Mouse (Mus musculus): ENCODE measurements at regions not wholly inside any gene's neighbourhood (a gene's known extent, or its start where the extent isn't known, plus 50 kb on each side); places are given as distances from the start of the nearest gene placed in this dataset.

DNA sequence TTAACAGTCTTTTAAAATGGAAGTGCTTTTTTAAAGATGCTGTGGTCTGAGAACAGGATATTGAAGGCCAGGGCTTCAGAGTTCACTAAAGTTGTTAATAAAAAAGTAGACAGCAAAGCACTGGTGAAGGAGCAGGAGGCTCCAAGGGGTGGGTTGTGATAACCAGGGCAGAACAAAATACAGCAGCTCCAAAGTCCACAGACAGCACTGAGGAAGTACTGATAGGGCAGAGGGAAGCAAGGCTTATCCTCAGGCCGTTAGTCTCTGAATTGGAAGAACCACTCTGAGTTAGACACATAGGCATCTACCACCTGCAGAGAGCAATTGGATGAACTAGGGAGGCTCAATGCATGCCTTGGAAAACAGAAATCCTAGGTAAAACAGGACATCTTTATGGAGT is 62.1 kb downstream of the P2ry1 start:
- 0% methylated on average over 1 of the region's 1 CpGs for WGBS (ENCODE audit: insufficient replicate concordance)
- no peaks in the 10 kb centered on the region for H3K9me3 ChIP-seq (ENCODE audit: control insufficient read depth, low read length)
- H3K4me2 ChIP-seq (ENCODE audit: low read depth) = no peak overlapping the region
- H3K4me1 ChIP-seq (replicated peaks; ENCODE audit: control insufficient read depth in 2 of 2, insufficient read depth in 2 of 2, low read length in 1 of 2) = peaks cover 0 to 6% of the 10 kb centered on the region in 2 experiments; a peak in 1 of 4 replicates
- ATAC-seq (ENCODE audit: insufficient read depth) (peak; percentile 47; the same call in 1 of the 2 replicates), DNase-seq (ENCODE audit: low read depth in 3 of 3, low spot score in 3 of 3) (peak in 1 of 3 experiments; percentile 2)
- no peak overlapping the region for H3K4me3 ChIP-seq (ENCODE audit: insufficient read depth in 1 of 2, low read depth in 2 of 2, low read length in 2 of 2)
- no peak overlapping the region for H3K9ac ChIP-seq (replicated peaks)
- H3K27ac ChIP-seq = no peak overlapping the region
- H3K36me3 ChIP-seq (replicated peaks; ENCODE audit: control insufficient read depth, insufficient read depth, low read depth) = no peaks in the 10 kb centered on the region
- TF ChIP-seq CTCF (IDR thresholded peaks at IDR 0.05; ENCODE audit: low read depth) = no peak
- no peak; the same call in 1 of the 2 replicates for TF ChIP-seq EP300 (IDR thresholded peaks at IDR 0.05; ENCODE audit: low read depth)
- no peaks in the 10 kb centered on the region for H3K27me3 ChIP-seq (ENCODE audit: control insufficient read depth, insufficient read depth, low read length)

- Histone ChIP-seq H3K27me3 (ENCODE audit: control insufficient read depth, insufficient read depth, low read length) (no peaks in the 10 kb centered on the region), H3K27ac (no peak overlapping the region), H3K4me2 (ENCODE audit: low read depth) (no peak overlapping the region), H3K9ac (replicated peaks) (no peak overlapping the region), H3K4me1 (replicated peaks; ENCODE audit: control insufficient read depth in 2 of 2, insufficient read depth in 2 of 2, low read length in 1 of 2) (peaks cover 4 to 13% of the 10 kb centered on the region in 2 experiments), H3K4me3 (ENCODE audit: insufficient read depth in 1 of 2, low read depth in 2 of 2, low read length in 2 of 2) (no peak overlapping the region), H3K36me3 (replicated peaks; ENCODE audit: control insufficient read depth, insufficient read depth, low read depth) (no peaks in the 10 kb centered on the region), H3K9me3 (ENCODE audit: control insufficient read depth, low read length) (no peaks in the 10 kb centered on the region)
- ATAC-seq (ENCODE audit: insufficient read depth) = no peak
- TF ChIP-seq EP300 (IDR thresholded peaks at IDR 0.05; ENCODE audit: low read depth) = no peak
- TF ChIP-seq CTCF (IDR thresholded peaks at IDR 0.05; ENCODE audit: low read depth) = no peak
- 69% methylated on average over 1 of the region's 1 CpGs for WGBS (ENCODE audit: insufficient replicate concordance)
- DNase-seq (ENCODE audit: low read depth in 3 of 3, low spot score in 3 of 3) = no peak
Observed at GRCm38 (mm10) chr3:61067067-61067466, 64.5 kb downstream of the P2ry1 start.

- peaks cover 4 to 13% of the 10 kb centered on the region in 2 experiments for H3K4me1 ChIP-seq (replicated peaks; ENCODE audit: control insufficient read depth in 2 of 2, insufficient read depth in 2 of 2, low read length in 1 of 2)
- no peak overlapping the region for H3K4me2 ChIP-seq (ENCODE audit: low read depth)
- no peak overlapping the region for H3K4me3 ChIP-seq (ENCODE audit: insufficient read depth in 1 of 2, low read depth in 2 of 2, low read length in 2 of 2)
- H3K27ac ChIP-seq = no peak overlapping the region
- no peak for ATAC-seq (ENCODE audit: insufficient read depth)
- H3K27me3 ChIP-seq (ENCODE audit: control insufficient read depth, insufficient read depth, low read length) = no peaks in the 10 kb centered on the region
- H3K9ac ChIP-seq (replicated peaks) = no peak overlapping the region
- TF ChIP-seq CTCF (IDR thresholded peaks at IDR 0.05; ENCODE audit: low read depth) = no peak
- TF ChIP-seq EP300 (IDR thresholded peaks at IDR 0.05; ENCODE audit: low read depth) = no peak
- no peaks in the 10 kb centered on the region for H3K36me3 ChIP-seq (replicated peaks; ENCODE audit: control insufficient read depth, insufficient read depth, low read depth)
- H3K9me3 ChIP-seq (ENCODE audit: control insufficient read depth, low read length) = no peaks in the 10 kb centered on the region
- DNase-seq (ENCODE audit: low read depth in 3 of 3, low spot score in 3 of 3) = no peak
Observed at GRCm38 (mm10) chr3:61068229-61068628, 65.6 kb downstream of the P2ry1 start.

DNA sequence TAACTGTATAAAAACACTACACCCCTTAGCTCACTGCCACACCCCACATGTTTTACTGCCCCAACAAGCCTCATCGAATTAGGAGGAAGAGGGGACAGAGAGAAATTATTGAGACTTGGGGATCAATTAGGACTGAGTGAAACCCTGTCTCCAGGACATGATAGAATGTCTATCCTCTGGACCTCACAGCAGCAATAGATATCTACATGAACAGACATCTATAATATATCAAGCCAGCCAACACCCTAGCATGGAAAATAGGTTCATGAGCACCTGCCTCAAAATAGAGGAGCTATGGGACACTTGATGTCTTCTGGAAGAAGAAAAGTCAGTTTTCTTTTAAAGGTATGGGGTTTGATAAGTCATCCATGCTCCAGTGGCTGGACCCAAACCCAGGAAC is 68.4 kb downstream of the P2ry1 start:
- Histone ChIP-seq H3K9me3 (ENCODE audit: control insufficient read depth, low read length) (no peaks in the 10 kb centered on the region), H3K4me3 (ENCODE audit: insufficient read depth in 1 of 2, low read depth in 2 of 2, low read length in 2 of 2) (no peak overlapping the region), H3K27me3 (ENCODE audit: control insufficient read depth, insufficient read depth, low read length) (no peaks in the 10 kb centered on the region), H3K27ac (no peak overlapping the region), H3K4me1 (replicated peaks; ENCODE audit: control insufficient read depth in 2 of 2, insufficient read depth in 2 of 2, low read length in 1 of 2) (peaks cover 12 to 16% of the 10 kb centered on the region in 2 experiments), H3K4me2 (ENCODE audit: low read depth) (no peak overlapping the region), H3K36me3 (replicated peaks; ENCODE audit: control insufficient read depth, insufficient read depth, low read depth) (no peaks in the 10 kb centered on the region), H3K9ac (replicated peaks) (no peak overlapping the region)
- WGBS (ENCODE audit: insufficient replicate concordance) = 59% methylated on average over 1 of the region's 1 CpGs
- ATAC-seq (ENCODE audit: insufficient read depth) (0 out of 2 replicates have a peak, but pooled peaks have one; percentile 40), DNase-seq (ENCODE audit: low read depth in 3 of 3, low spot score in 3 of 3) (no peak)
- TF ChIP-seq EP300 (IDR thresholded peaks at IDR 0.05; ENCODE audit: low read depth) (no peak), CTCF (IDR thresholded peaks at IDR 0.05; ENCODE audit: low read depth) (no peak)

DNA sequence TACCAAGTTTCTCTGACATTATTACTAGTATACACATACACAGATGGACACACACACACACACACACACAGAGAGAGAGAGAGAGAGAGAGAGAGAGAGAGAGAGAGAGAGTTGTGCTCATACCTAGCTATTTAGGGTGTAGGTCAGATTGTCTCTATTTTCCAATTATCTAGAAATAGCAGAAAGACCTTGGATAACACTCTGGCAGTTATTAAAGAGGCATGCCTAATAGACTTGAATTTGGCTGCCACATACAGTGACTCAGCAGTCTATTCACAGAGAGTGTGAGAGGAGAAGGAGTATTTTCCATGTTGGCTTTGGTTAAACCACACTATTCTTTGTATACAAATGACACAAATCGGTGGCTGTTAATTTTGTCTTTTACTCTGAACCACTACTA is 69.7 kb downstream of the P2ry1 start:
- no peak for TF ChIP-seq CTCF (IDR thresholded peaks at IDR 0.05; ENCODE audit: low read depth)
- TF ChIP-seq EP300 (IDR thresholded peaks at IDR 0.05; ENCODE audit: low read depth) = peak; percentile 57
- Histone ChIP-seq H3K4me3 (ENCODE audit: insufficient read depth in 1 of 2, low read depth in 2 of 2, low read length in 2 of 2) (no peak overlapping the region), H3K4me1 (replicated peaks; ENCODE audit: control insufficient read depth in 2 of 2, insufficient read depth in 2 of 2, low read length in 1 of 2) (peaks cover 14 to 21% of the 10 kb centered on the region in 2 experiments), H3K9me3 (ENCODE audit: control insufficient read depth, low read length) (no peaks in the 10 kb centered on the region), H3K4me2 (ENCODE audit: low read depth) (no peak overlapping the region), H3K36me3 (replicated peaks; ENCODE audit: control insufficient read depth, insufficient read depth, low read depth) (no peaks in the 10 kb centered on the region), H3K9ac (replicated peaks) (no peak overlapping the region), H3K27ac (no peak overlapping the region), H3K27me3 (ENCODE audit: control insufficient read depth, insufficient read depth, low read length) (no peaks in the 10 kb centered on the region)
- ATAC-seq (ENCODE audit: insufficient read depth) = peak; percentile 72; the same call in 1 of the 2 replicates
- peak; percentile 37 to 47 (median 42) for DNase-seq (ENCODE audit: low read depth in 3 of 3, low spot score in 3 of 3)
- WGBS (ENCODE audit: insufficient replicate concordance) = 62% methylated on average over 1 of the region's 1 CpGs
